Mouse (Mus musculus) megakaryocyte, adult 5-6 weeks (primary cell): ENCODE measurements around the gene Slc4a1. TPM values are rescaled to one million over a fixed set of nuclear protein-coding genes. Genes with fewer than 3 reads are reported as not detected.

Source experiments
- ATAC-seq: 2 replicates; pipeline ENCODE4 v1.8.0; 2016; ENCODE audit warnings: mild to moderate bottlenecking, inconsistent platforms; ENCODE audit not compliant: poor library complexity, severe bottlenecking
- total RNA-seq, 2 experiments: library from RNA; stranded (forward) in 1 of 2; stranded (reverse) in 1 of 2; fragments of 153-499, 151-499 nt in 1 of 2; fragments of 221-1000, 200-1000 nt in 1 of 2; gene quantifications; 2 replicates each; pipeline versions ENCODE4 v1.2.3 to v1.2.4; 2015 to 2017

Slc4a1 gene
- total RNA-seq, 2 experiments from 2014 or later: 3.3 TPM

- no peak for ATAC-seq
Measured at GRCm38 (mm10) chr11:102353021-102353431, 13.0 kb downstream of the Slc4a1 start.

- no peak for ATAC-seq
Measured at GRCm38 (mm10) chr11:102352378-102352777, 13.6 kb downstream of the Slc4a1 start.

- ATAC-seq: no peak
Measured at GRCm38 (mm10) chr11:102350981-102351523, 15.0 kb downstream of the Slc4a1 start.

- no peak for ATAC-seq
Measured at GRCm38 (mm10) chr11:102350416-102350815, 15.6 kb downstream of the Slc4a1 start.

- no peak for ATAC-seq
Measured at GRCm38 (mm10) chr11:102349189-102349954, 16.6 kb downstream of the Slc4a1 start.

- ATAC-seq: no peak
Measured at GRCm38 (mm10) chr11:102348771-102349170, 17.2 kb downstream of the Slc4a1 start.

- ATAC-seq: no peak
Measured at GRCm38 (mm10) chr11:102348101-102348585, 17.9 kb downstream of the Slc4a1 start.

- no peak for ATAC-seq
Measured at GRCm38 (mm10) chr11:102347683-102348082, 18.3 kb downstream of the Slc4a1 start.

GRCm38 (mm10) chr11:102346926-102347325 lies 19.1 kb downstream of the Slc4a1 start:
- ATAC-seq: no peak

- no peak for ATAC-seq
Measured at GRCm38 (mm10) chr11:102344458-102344857, 21.5 kb downstream of the Slc4a1 start.

- ATAC-seq: no peak
Measured at GRCm38 (mm10) chr11:102342742-102343141, 23.3 kb downstream of the Slc4a1 start.

GRCm38 (mm10) chr11:102341101-102341500 lies 24.9 kb downstream of the Slc4a1 start:
- no peak for ATAC-seq

- ATAC-seq: no peak
Measured at GRCm38 (mm10) chr11:102339624-102340023, 26.4 kb downstream of the Slc4a1 start.

- no peak for ATAC-seq
Measured at GRCm38 (mm10) chr11:102339195-102339594, 26.8 kb downstream of the Slc4a1 start.

- ATAC-seq: no peak
Measured at GRCm38 (mm10) chr11:102338561-102338960, 27.4 kb downstream of the Slc4a1 start.

GRCm38 (mm10) chr11:102337921-102338320 lies 28.1 kb downstream of the Slc4a1 start:
- ATAC-seq: no peak

- no peak for ATAC-seq
Measured at GRCm38 (mm10) chr11:102336191-102336590, 29.8 kb downstream of the Slc4a1 start.

- no peak for ATAC-seq
Measured at GRCm38 (mm10) chr11:102334973-102335700, 30.9 kb downstream of the Slc4a1 start.

GRCm38 (mm10) chr11:102334010-102334409 lies 32.0 kb downstream of the Slc4a1 start:
- ATAC-seq: no peak

GRCm38 (mm10) chr11:102333061-102333460 lies 32.9 kb downstream of the Slc4a1 start:
- no peak for ATAC-seq

- no peak for ATAC-seq
Measured at GRCm38 (mm10) chr11:102331806-102332205, 34.2 kb downstream of the Slc4a1 start.

- no peak for ATAC-seq
Measured at GRCm38 (mm10) chr11:102330039-102330438, 36.0 kb downstream of the Slc4a1 start.
